Mouse (Mus musculus): ENCODE data around the gene 1110065P20Rik. TPM values are rescaled to one million over a fixed set of nuclear protein-coding genes. Genes with fewer than 3 reads are reported as not detected.
A peak's percentile ranks its signal among the peaks of the same experiment; 100 is the strongest.

The 1110065P20Rik gene
- polyA plus RNA-seq, 1 experiment from 2014 or later: 40.8 TPM

- no peaks in the 10 kb centered on the region for H3K9me3 ChIP-seq (replicated peaks; ENCODE audit: control insufficient read depth, low read length)
- H3K4me1 ChIP-seq (ENCODE audit: control insufficient read depth, insufficient read depth, low read length): peaks cover 12% of the 10 kb centered on the region
- no peaks in the 10 kb centered on the region for H3K27me3 ChIP-seq (ENCODE audit: control insufficient read depth, insufficient read depth, low read length)
- H3K4me3 ChIP-seq (ENCODE audit: low read length): peak overlapping the region; percentile 94
- WGBS: 72% methylated on average over 6 of the region's 6 CpGs
- H3K9ac ChIP-seq (ENCODE audit: low read length): no peak overlapping the region; the same call in 1 of the 2 replicates
- ATAC-seq (replicated peaks; ENCODE audit: extremely low read depth, insufficient read depth, low FRiP score): no peak
- peaks cover 21% of the 10 kb centered on the region for H3K36me3 ChIP-seq (ENCODE audit: control insufficient read depth, insufficient read depth)
- peak overlapping the region; percentile 81 for H3K4me2 ChIP-seq (ENCODE audit: low read depth, low read length)
- H3K27ac ChIP-seq (ENCODE audit: low read length): no peak overlapping the region
Observed at GRCm38 (mm10) chr4:124803406-124803805, 47.6 kb downstream of the 1110065P20Rik start.

- Histone ChIP-seq H3K27ac (ENCODE audit: low read length) (peak overlapping the region; percentile 97), H3K9me3 (replicated peaks; ENCODE audit: control insufficient read depth, low read length) (no peaks in the 10 kb centered on the region), H3K4me3 (ENCODE audit: low read length) (peak overlapping the region; percentile 94), H3K27me3 (ENCODE audit: control insufficient read depth, insufficient read depth, low read length) (no peaks in the 10 kb centered on the region), H3K36me3 (ENCODE audit: control insufficient read depth, insufficient read depth) (peaks cover 23% of the 10 kb centered on the region), H3K9ac (ENCODE audit: low read length) (peak overlapping the region; percentile 96), H3K4me1 (ENCODE audit: control insufficient read depth, insufficient read depth, low read length) (peaks cover 12% of the 10 kb centered on the region), H3K4me2 (ENCODE audit: low read depth, low read length) (peak overlapping the region; percentile 87)
- peak; percentile 100 for ATAC-seq (replicated peaks; ENCODE audit: extremely low read depth, insufficient read depth, low FRiP score)
- WGBS: under 1% methylated on average over 53 of the region's 53 CpGs
Observed at GRCm38 (mm10) chr4:124802309-124803260, 48.4 kb downstream of the 1110065P20Rik start.

- Histone ChIP-seq H3K9ac (ENCODE audit: low read length) (peak within 1 kb of the TSS; percentile 96), H3K27ac (ENCODE audit: low read length) (peak within 1 kb of the TSS; percentile 97), H3K9me3 (replicated peaks; ENCODE audit: control insufficient read depth, low read length) (no peaks in the 10 kb centered on the region), H3K27me3 (ENCODE audit: control insufficient read depth, insufficient read depth, low read length) (no peaks in the 10 kb centered on the region), H3K36me3 (ENCODE audit: control insufficient read depth, insufficient read depth) (peaks cover 23% of the 10 kb centered on the region), H3K4me3 (ENCODE audit: low read length) (peak within 1 kb of the TSS; percentile 94), H3K4me1 (ENCODE audit: control insufficient read depth, insufficient read depth, low read length) (peaks cover 12% of the 10 kb centered on the region), H3K4me2 (ENCODE audit: low read depth, low read length) (peak within 1 kb of the TSS; percentile 87)
- ATAC-seq (replicated peaks; ENCODE audit: extremely low read depth, insufficient read depth, low FRiP score): peak; percentile 76
- WGBS: 5% methylated on average over 21 of the region's 21 CpGs
Observed at GRCm38 (mm10) chr4:124801552-124802308, 49.3 kb downstream of the 1110065P20Rik start, which contains the start of gene Mtf1. Mtf1 (plus strand) TSS chr4:124802104.

Other genes with a start within 250 kb of the 1110065P20Rik start
- 0.17 TPM in 1 of 2 replicates, not detected in the other for gene 3100002H09Rik, start 240.4 kb downstream of the 1110065P20Rik start, polyA plus RNA-seq (2015; fragmentation: Nextera tagmentation; extraction: Ambion mirVana)
- 0.15 and 0.17 TPM in 2 replicates for gene Pou3f1, start 194.4 kb downstream of the 1110065P20Rik start, polyA plus RNA-seq (2015; fragmentation: Nextera tagmentation; extraction: Ambion mirVana)
- 40.3 and 49.2 TPM in 2 replicates for gene Utp11, start 157.6 kb downstream of the 1110065P20Rik start, polyA plus RNA-seq (2015; fragmentation: Nextera tagmentation; extraction: Ambion mirVana)
- 3.8 and 5.0 TPM in 2 replicates for gene Fhl3, start 150.5 kb downstream of the 1110065P20Rik start, polyA plus RNA-seq (2015; fragmentation: Nextera tagmentation; extraction: Ambion mirVana)
- gene Sf3a3, start 136.4 kb downstream of the 1110065P20Rik start, polyA plus RNA-seq (2015; fragmentation: Nextera tagmentation; extraction: Ambion mirVana): 77.7 and 95.1 TPM in 2 replicates
- gene Inpp5b, start 109.3 kb downstream of the 1110065P20Rik start, polyA plus RNA-seq (2015; fragmentation: Nextera tagmentation; extraction: Ambion mirVana): 16.3 and 16.8 TPM in 2 replicates
- gene Mtf1, start 49.1 kb downstream of the 1110065P20Rik start, polyA plus RNA-seq (2015; fragmentation: Nextera tagmentation; extraction: Ambion mirVana): 11.5 and 13.0 TPM in 2 replicates
- gene Yrdc, start 517 bp downstream of the 1110065P20Rik start, polyA plus RNA-seq (2015; fragmentation: Nextera tagmentation; extraction: Ambion mirVana): 22.3 and 22.6 TPM in 2 replicates
- gene Maneal, start 11.0 kb upstream of the 1110065P20Rik start, polyA plus RNA-seq (2015; fragmentation: Nextera tagmentation; extraction: Ambion mirVana): 0.07 and 0.29 TPM in 2 replicates
- gene Epha10, start 29.7 kb upstream of the 1110065P20Rik start, polyA plus RNA-seq (2015; fragmentation: Nextera tagmentation; extraction: Ambion mirVana): 0.03 TPM in 1 of 2 replicates, not detected in the other
- gene 9930104L06Rik, start 85.9 kb upstream of the 1110065P20Rik start, polyA plus RNA-seq (2015; fragmentation: Nextera tagmentation; extraction: Ambion mirVana): 8.8 and 10.3 TPM in 2 replicates
- gene Cdca8, start 88.1 kb upstream of the 1110065P20Rik start, polyA plus RNA-seq (2015; fragmentation: Nextera tagmentation; extraction: Ambion mirVana): 117 and 122 TPM in 2 replicates
- 5.5 and 5.9 TPM in 2 replicates for gene Rspo1, start 135.2 kb upstream of the 1110065P20Rik start, polyA plus RNA-seq (2015; fragmentation: Nextera tagmentation; extraction: Ambion mirVana)
- gene Gnl2, start 165.4 kb upstream of the 1110065P20Rik start, polyA plus RNA-seq (2015; fragmentation: Nextera tagmentation; extraction: Ambion mirVana): 59.7 and 66.2 TPM in 2 replicates
- gene Dnali1, start 214.5 kb upstream of the 1110065P20Rik start, polyA plus RNA-seq (2015; fragmentation: Nextera tagmentation; extraction: Ambion mirVana): 0.63 and 0.92 TPM in 2 replicates
- 18.5 and 19.0 TPM in 2 replicates for gene Snip1, start 215.5 kb upstream of the 1110065P20Rik start, polyA plus RNA-seq (2015; fragmentation: Nextera tagmentation; extraction: Ambion mirVana)
- 37.0 and 40.5 TPM in 2 replicates for gene Meaf6, start 233.9 kb upstream of the 1110065P20Rik start, polyA plus RNA-seq (2015; fragmentation: Nextera tagmentation; extraction: Ambion mirVana)

All from heart, embryonic 16.5 days (tissue).